Mouse (Mus musculus): ENCODE measurements around the gene Alpi. TPM values are rescaled to one million over a fixed set of nuclear protein-coding genes. Genes with fewer than 3 reads are reported as not detected.

The Alpi gene
- polyA plus RNA-seq, 1 experiment: not detected

DNA sequence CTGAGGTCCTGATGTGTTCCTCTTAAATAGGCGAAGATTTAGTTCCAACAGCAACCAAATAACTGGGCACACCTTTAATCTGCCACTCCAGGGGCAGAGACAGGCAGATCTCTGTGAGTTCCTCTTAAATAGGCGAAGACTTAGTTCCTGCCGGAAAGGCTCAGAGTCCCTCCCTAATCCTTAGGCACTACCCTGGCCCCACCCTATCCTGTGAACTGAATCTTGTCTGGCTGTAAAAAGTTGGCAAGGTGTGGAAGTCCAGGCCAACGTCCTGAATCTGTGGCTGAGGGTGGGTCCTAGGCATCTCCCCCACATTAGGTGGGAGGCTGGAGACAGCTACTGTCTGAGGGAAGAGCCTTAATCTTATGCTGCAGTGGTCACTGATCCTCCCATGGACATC is 11.6 kb downstream of the Alpi start, which contains the start of gene Alppl2:
TSS of gene Alppl2 (minus strand) at position 101 of the 400 bp plus-strand sequence.
- TF ChIP-seq GATA1 (IDR thresholded peaks at IDR 0.05; ENCODE audit: low read length): no peak

DNA sequence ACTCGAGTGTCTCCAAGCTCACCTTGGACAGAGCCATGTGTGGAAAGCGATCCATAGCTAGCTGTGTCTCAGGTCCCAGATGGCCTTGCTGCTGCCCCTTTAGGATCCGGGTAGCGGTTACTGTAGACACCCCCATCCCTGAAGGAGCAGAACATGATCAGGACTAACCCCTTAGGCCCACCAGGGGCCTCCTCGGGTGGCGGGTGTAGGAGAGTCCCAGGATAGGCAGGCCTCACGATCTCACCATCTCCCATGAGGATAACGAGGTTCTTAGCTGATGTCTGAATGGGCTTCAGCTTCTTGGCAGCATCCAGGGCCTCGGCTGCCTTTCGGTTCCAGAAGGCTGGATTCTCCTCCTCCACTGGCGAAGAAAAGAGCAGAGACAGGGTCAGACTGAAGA is 12.2 kb downstream of the Alpi start:
- TF ChIP-seq GATA1 (IDR thresholded peaks at IDR 0.05; ENCODE audit: low read length): no peak

GRCm38 (mm10) chr1:87086964-87087363 is 14.4 kb downstream of the Alpi start:
- TF ChIP-seq GATA1 (IDR thresholded peaks at IDR 0.05; ENCODE audit: low read length): no peak

- no peak for TF ChIP-seq GATA1 (IDR thresholded peaks at IDR 0.05; ENCODE audit: low read length)
Observed at GRCm38 (mm10) chr1:87086196-87086595, 15.2 kb downstream of the Alpi start.

DNA sequence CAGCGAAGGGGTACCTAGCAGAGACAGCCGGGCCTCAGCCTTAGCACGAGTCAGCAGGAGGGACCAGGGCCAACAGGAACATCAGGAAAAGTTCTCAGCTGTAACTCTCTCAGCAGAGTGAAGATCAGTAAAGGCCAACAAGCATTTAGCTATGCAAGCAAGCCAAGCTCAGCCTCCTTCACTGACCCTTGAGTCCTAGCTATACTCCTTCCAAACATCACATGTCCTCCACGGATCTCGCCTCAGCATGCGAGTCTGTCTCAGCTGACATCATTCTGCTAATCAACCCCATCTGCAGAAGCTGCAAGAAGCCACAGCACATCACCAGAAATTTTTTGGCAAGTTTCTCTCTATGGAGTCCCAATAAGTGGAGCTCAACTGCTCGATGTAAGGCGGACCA is 27.6 kb downstream of the Alpi start:
- no peak for TF ChIP-seq GATA1 (IDR thresholded peaks at IDR 0.05; ENCODE audit: low read length)

DNA sequence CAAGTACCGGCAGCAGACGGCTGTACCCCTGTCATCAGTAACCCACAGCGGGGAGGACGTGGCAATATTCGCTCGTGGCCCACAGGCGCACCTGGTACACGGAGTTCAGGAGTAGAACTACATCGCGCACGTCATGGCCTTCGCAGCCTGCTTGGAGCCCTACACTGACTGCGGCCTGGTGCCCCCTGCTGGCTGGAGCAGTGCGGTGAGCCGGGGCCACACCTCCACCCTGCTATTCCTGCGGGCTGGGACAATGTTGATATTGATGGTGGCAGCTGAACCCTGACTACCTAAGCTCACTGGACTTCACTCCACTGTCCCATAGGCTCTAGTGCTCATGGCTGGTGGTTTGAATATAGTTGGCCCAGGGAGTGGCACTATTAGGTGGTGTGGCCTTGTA is 30.7 kb downstream of the Alpi start:
- no peak for TF ChIP-seq GATA1 (IDR thresholded peaks at IDR 0.05; ENCODE audit: low read length)

- no peak for TF ChIP-seq GATA1 (IDR thresholded peaks at IDR 0.05; ENCODE audit: low read length)
Observed at GRCm38 (mm10) chr1:87060913-87061312, 40.5 kb downstream of the Alpi start.

DNA sequence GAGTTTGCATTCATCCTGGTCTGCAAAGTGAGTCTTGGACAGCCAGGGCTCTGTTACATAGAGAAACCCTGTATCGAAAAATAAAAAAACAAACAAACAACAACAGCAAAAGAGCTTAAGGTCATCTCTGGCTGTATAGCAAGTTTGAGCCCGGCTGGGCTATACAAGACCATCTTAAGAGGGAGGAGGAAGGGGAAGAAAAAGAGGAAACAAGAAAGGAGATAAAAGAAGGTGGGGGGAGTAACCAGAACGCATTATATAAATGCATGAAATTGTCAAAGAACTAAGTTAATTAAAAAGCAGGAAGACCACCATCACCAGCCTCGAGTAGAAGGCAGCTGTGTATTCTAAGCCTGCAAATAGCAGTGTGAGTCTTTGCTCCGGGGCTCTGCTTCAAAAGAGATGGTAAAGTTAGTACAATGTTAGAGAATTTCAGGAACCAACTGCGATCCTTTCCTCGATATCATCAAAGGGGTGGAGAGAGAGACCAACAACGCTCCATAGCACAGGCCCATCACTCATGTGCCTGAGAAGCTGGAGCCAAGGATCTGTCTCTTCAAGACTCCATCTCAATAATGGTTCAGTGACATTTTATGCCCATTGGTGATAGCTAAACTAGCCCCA is 42.3 kb downstream of the Alpi start:
- no peak for TF ChIP-seq GATA1 (IDR thresholded peaks at IDR 0.05; ENCODE audit: low read length)

- no peak for TF ChIP-seq GATA1 (IDR thresholded peaks at IDR 0.05; ENCODE audit: low read length)
Observed at GRCm38 (mm10) chr1:87057075-87057474, 44.3 kb downstream of the Alpi start.

DNA sequence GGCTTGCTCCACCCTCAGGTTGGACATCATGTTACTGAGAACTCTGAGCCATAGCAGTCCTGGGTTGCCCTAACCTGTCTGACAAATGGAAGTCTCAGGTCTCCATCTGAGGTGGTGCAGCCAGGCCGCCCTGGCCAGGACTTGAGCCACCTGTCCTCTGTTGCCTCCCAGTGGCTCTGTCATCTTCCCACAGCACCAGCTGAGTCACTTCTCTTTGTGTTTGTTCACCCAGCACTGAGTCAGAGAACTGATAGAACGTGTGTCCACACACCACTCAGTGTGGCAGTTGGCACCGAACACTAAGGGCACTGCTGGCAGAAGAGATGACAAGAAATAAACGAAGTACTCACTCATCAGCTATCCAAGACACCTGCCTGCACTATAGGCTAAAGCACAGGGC is 50.0 kb downstream of the Alpi start:
- no peak for TF ChIP-seq GATA1 (IDR thresholded peaks at IDR 0.05; ENCODE audit: low read length)

DNA sequence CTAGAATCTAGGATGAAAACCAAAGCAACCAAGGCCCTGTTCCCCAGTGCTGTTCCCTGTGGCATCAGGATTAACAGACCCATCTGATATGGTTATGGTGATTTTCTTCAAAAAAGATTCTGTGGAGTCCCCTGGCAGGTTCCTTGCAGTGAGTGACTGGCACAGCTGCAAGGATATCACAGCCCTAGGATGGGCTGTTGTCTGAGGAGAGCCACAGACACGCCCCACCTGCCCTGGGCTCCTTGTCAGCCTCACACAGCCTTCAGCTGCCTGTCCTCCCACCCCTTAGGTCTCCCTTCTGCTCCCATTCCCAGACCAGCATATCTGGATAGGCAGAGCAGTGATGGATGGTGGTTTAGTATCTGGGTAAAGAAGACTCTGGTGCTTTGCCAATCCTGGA is 50.7 kb downstream of the Alpi start:
- TF ChIP-seq GATA1 (IDR thresholded peaks at IDR 0.05; ENCODE audit: low read length): no peak

DNA sequence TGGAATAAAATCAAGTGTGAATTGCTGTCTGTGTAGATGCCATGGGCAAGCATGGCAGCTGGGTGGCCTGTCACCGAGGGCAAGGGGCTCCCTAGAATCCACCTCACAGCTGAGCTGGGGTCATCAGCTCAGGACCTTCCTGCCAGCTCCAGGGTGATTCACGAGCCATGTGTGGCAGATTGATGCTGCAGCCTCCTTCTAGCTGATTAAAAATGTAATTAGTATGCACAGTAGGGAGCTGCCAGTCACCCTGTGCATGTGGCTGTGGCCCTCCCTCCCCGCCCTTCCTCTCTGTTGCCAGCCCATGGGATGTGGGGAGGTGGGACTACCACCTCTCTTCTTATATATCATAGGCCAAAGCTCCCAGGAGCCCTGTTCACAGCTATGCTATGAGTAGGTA is 51.3 kb downstream of the Alpi start:
- TF ChIP-seq GATA1 (IDR thresholded peaks at IDR 0.05; ENCODE audit: low read length): no peak

Other genes starting within 250 kb of the Alpi start
- not detected in 2 replicates for gene Alppl2, start 11.7 kb downstream of the Alpi start, polyA plus RNA-seq (2012)
- not detected in 2 replicates for gene Akp3, start 23.4 kb upstream of the Alpi start, polyA plus RNA-seq (2012)
- not detected in 2 replicates for gene Ecel1, start 54.9 kb upstream of the Alpi start, polyA plus RNA-seq (2012)
- not detected in 2 replicates for gene Prss56, start 81.7 kb upstream of the Alpi start, polyA plus RNA-seq (2012)
- gene Chrnd, start 89.0 kb upstream of the Alpi start, polyA plus RNA-seq (2012): not detected in 2 replicates
- not detected in 2 replicates for gene Chrng, start 103.1 kb upstream of the Alpi start, polyA plus RNA-seq (2012)
- 39.0 and 39.3 TPM in 2 replicates for gene Eif4e2, start 112.3 kb upstream of the Alpi start, polyA plus RNA-seq (2012)
- 0.04 TPM in 1 of 2 replicates, not detected in the other for gene Efhd1, start 162.8 kb upstream of the Alpi start, polyA plus RNA-seq (2012)
- 30.5 and 33.8 TPM in 2 replicates for gene Gigyf2, start 225.4 kb upstream of the Alpi start, polyA plus RNA-seq (2012)

All from G1E-ER4 (cell line).